Mouse (Mus musculus): ENCODE results near the gene Olfr632. TPM values are rescaled to one million over a fixed set of nuclear protein-coding genes. Genes with fewer than 3 reads are reported as not detected.
"Not testable (repeated sequence)": the region's sequence is repeated elsewhere in the genome, so short reads cannot be mapped to it uniquely, and the experiment has no call there.

Gene Olfr632
- polyA plus RNA-seq (2015; fragmentation: Nextera tagmentation; extraction: Ambion mirVana), result not detected in 2 replicates

DNA sequence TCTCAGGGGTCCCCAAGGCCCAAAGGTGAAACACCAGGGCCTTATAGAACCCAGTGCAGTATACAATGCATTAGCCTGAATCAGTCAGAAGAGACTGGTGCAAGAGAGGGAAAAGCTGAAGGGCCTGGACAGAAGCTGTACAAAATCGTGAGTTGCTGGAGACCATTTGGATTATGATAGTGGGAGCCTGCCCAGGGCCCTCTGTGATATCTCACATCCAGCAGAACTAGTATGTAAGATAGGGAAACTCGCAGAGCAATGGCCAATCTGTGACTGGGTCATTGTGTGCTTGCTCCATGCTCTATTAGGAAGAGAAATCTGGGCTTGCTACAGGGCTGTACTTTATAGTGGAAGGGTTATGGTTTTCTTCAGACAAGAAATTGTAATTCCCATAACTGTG, at the start of gene Olfr632:
Olfr632 (plus strand) TSS at position 84 of the 400 bp plus-strand sequence.
- no peaks in the 10 kb centered on the region for H3K4me1 ChIP-seq
- H3K4me3 ChIP-seq, result no peak within 1 kb of the TSS
- H3K9me3 ChIP-seq, result no peaks in the 10 kb centered on the region
- no peak within 1 kb of the TSS for H3K4me2 ChIP-seq (replicated peaks)
- H3K27me3 ChIP-seq, result no peaks in the 10 kb centered on the region
- H3K27ac ChIP-seq, result no peak within 1 kb of the TSS
- H3K9ac ChIP-seq, result no peak within 1 kb of the TSS
- ATAC-seq (ENCODE audit: low FRiP score, low read depth), result no peak
- 59% methylated on average over 2 of the region's 2 CpGs for WGBS
- H3K36me3 ChIP-seq, result no peaks in the 10 kb centered on the region

DNA sequence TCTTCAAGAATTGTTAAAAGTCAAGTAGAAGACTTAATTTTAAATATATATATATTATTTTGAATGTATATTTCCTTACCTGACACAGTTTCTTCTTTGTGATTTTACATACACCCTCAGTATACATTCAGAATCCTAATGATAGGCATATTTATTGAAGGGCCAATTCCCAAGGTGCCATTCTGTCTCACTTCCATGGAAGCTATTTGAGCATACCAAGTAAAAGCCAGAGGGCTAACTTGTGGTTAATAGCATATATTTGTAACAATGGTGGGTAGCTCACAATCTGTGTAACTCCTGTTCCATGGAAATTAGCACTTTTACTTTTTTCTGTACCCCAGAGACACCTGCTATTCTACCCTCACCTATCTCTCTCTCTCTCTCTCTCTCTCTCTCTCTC, 48.0 kb upstream of the Olfr632 start, which contains the start of gene Olfr66:
Olfr66 (minus strand) TSS at position 101 of the 400 bp plus-strand sequence.
- Histone ChIP-seq H3K27ac (no peak within 1 kb of the TSS), H3K4me1 (no peaks in the 10 kb centered on the region), H3K9me3 (no peaks in the 10 kb centered on the region), H3K27me3 (no peaks in the 10 kb centered on the region), H3K9ac (no peak within 1 kb of the TSS), H3K36me3 (no peaks in the 10 kb centered on the region), H3K4me3 (no peak within 1 kb of the TSS), H3K4me2 (replicated peaks) (no peak within 1 kb of the TSS)
- ATAC-seq (ENCODE audit: low FRiP score, low read depth), result no peak

DNA sequence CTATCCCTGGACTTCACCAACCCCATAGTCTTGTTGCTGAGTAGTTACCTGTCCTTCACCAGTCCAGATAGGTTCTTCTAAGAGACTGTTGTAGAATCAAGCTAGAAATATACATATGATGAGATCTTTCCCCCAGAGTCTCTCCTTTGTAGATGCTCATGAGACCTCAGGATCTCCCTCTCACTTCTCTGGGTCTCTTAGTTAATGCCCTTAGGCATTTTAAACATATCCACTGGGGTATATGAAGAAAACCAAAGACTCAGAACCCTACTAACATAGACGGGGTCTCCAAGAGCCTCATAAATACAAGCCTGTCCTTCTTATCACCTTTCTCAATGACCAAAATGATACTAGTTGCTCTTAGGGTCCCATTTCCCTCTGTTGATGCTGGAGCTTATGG, 39.8 kb upstream of the Olfr632 start, which contains the start of gene Olfr64:
Olfr64 (minus strand) TSS at position 101 of the 400 bp plus-strand sequence.
- no peak within 1 kb of the TSS for H3K9ac ChIP-seq
- H3K4me3 ChIP-seq, result no peak within 1 kb of the TSS
- no peaks in the 10 kb centered on the region for H3K9me3 ChIP-seq
- no peaks in the 10 kb centered on the region for H3K36me3 ChIP-seq
- H3K4me2 ChIP-seq (replicated peaks), result no peak within 1 kb of the TSS
- no peak for ATAC-seq (ENCODE audit: low FRiP score, low read depth)
- H3K27ac ChIP-seq, result no peak within 1 kb of the TSS
- H3K4me1 ChIP-seq, result no peaks in the 10 kb centered on the region
- H3K27me3 ChIP-seq, result no peaks in the 10 kb centered on the region
- 72% methylated on average over 1 of the region's 1 CpGs for WGBS

DNA sequence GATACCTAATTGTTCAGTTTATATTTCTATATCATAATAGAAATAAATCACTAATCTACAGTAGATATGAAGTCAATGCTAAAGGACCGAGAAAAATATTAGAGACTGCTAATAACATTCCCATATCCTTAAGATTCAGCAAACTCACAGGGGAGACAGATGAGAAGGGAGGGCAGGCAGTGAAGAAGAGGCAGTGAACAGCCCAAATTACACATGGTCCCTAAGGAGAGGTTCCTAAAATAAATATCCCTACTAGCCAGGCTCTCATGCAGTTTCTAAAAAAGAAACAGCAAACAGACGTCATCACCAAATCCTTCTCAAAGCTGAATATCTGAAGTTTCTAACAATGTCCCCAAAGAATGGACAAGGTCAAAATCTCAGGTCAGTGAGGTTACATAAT, 31.0 kb upstream of the Olfr632 start, which contains the start of gene Olfr65:
Olfr65 (plus strand) TSS at position 301 of the 400 bp plus-strand sequence.
- WGBS, result 85% methylated on average over 2 of the region's 2 CpGs
- Histone ChIP-seq H3K36me3 (no peaks in the 10 kb centered on the region), H3K27ac (no peak within 1 kb of the TSS), H3K4me1 (no peaks in the 10 kb centered on the region), H3K4me3 (no peak within 1 kb of the TSS), H3K9me3 (no peaks in the 10 kb centered on the region), H3K4me2 (replicated peaks) (no peak within 1 kb of the TSS), H3K27me3 (no peaks in the 10 kb centered on the region), H3K9ac (no peak within 1 kb of the TSS)
- no peak for ATAC-seq (ENCODE audit: low FRiP score, low read depth)

DNA sequence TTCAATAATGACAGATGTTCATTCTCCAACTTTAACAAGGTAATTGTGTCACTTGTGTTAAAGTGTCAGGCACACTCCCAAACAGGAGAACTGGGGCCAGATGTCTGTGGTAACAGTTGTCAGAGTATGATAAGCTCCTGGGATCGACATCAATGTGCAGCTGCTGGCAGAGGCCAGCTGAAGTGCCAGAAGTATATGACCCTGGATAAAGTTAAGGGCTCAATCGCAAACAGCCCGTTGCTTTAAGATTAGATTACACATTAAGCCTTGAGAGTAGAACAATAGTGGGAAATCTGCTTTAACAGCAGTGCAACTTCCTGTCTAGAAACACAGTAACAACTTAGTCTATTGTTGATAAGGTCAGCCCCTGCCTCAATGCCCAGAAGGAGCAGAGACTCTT, 24.1 kb upstream of the Olfr632 start:
- 22% methylated on average over 3 of the region's 3 CpGs for WGBS

DNA sequence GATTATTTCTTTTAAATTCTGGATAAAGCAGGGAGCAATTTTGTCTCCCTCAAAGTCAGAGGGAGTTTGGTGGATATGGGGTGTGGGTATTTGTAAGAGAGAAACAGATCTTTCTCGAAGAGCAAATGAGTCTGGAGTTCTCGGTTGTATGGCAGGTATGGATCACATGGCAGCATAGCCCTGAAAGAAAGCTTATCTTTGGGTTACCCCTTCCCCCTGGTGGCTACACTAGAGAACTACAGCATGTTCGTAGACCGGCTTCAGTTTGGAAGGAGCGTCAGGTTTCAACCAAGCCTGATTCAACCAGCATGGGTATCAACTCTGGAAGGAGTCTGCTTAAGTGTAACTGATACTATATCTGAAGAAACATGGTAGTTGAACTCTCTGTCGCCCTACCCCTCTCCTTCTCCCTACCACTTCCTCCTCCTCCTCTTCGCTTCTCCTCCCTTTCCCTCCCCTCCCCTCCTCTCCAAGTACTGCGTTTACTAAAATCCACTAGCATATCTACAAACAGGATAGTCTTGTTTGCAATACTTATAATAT, 21.1 kb upstream of the Olfr632 start:
- Histone ChIP-seq H3K4me2 (replicated peaks) (no peak overlapping the region), H3K27ac (no peak overlapping the region), H3K27me3 (no peaks in the 10 kb centered on the region), H3K4me1 (no peaks in the 10 kb centered on the region), H3K36me3 (no peaks in the 10 kb centered on the region), H3K9me3 (no peaks in the 10 kb centered on the region), H3K4me3 (no peak overlapping the region), H3K9ac (no peak overlapping the region)
- ATAC-seq (ENCODE audit: low FRiP score, low read depth), result no peak
- 40% methylated on average over 8 of the region's 8 CpGs for WGBS

More for the DNA sequence above, 24.1 kb upstream of the Olfr632 start:
- no peak for ATAC-seq (ENCODE audit: low FRiP score, low read depth)
- Histone ChIP-seq H3K9me3 (no peaks in the 10 kb centered on the region), H3K27ac (no peak overlapping the region), H3K4me2 (replicated peaks) (no peak overlapping the region), H3K27me3 (no peaks in the 10 kb centered on the region), H3K36me3 (no peaks in the 10 kb centered on the region), H3K9ac (no peak overlapping the region), H3K4me3 (no peak overlapping the region), H3K4me1 (no peaks in the 10 kb centered on the region)

DNA sequence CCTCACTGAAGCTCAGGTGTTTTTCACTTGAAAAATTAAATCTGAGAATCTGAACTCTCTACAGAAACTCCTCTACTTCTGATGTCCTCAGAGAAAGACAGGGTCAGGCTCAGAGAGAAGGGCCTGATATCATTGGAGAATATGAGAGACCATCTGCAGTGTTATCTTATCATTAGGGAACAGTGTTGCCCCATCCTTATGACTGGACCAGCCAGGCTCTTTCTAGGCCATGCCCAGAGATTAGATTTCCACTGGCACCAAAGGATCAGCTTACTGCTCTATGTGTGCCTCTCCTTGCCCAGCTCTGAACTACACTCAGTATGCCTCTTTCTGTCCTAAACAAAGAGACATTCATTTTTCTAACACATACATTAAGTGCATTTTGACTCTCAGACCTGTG, 18.8 kb upstream of the Olfr632 start:
- ATAC-seq (ENCODE audit: low FRiP score, low read depth), result no peak
- Histone ChIP-seq H3K4me2 (replicated peaks) (no peak overlapping the region), H3K36me3 (no peaks in the 10 kb centered on the region), H3K4me1 (no peaks in the 10 kb centered on the region), H3K27ac (no peak overlapping the region), H3K9me3 (no peaks in the 10 kb centered on the region), H3K27me3 (no peaks in the 10 kb centered on the region), H3K9ac (no peak overlapping the region), H3K4me3 (no peak overlapping the region)

DNA sequence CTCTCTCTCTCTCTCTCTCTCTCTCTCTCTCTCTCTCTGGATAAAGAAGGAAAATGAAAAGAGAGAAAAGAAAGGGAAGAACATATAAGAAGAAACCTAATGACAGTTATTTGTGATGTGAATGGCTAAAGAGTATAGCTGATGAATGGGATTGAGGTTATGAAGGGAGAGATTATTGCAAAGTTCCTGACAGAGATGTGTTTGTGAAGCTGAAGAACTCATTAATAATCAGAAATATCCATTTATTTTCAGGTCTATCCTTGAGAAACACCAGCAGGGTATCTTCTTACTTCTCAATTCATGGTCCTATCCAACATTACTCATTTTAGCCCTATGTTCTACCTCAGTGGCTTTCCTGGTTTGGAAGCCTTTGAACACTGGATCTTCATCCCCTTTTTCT, 5.6 kb upstream of the Olfr632 start, which contains the start of gene Olfr631:
Olfr631 (plus strand) TSS at position 301 of the 400 bp plus-strand sequence.
- Histone ChIP-seq H3K9ac (no peak within 1 kb of the TSS), H3K4me1 (no peaks in the 10 kb centered on the region), H3K9me3 (no peaks in the 10 kb centered on the region), H3K27ac (no peak within 1 kb of the TSS), H3K36me3 (no peaks in the 10 kb centered on the region), H3K4me2 (replicated peaks) (no peak within 1 kb of the TSS), H3K27me3 (no peaks in the 10 kb centered on the region), H3K4me3 (no peak within 1 kb of the TSS)
- ATAC-seq (ENCODE audit: low FRiP score, low read depth), result no peak

DNA sequence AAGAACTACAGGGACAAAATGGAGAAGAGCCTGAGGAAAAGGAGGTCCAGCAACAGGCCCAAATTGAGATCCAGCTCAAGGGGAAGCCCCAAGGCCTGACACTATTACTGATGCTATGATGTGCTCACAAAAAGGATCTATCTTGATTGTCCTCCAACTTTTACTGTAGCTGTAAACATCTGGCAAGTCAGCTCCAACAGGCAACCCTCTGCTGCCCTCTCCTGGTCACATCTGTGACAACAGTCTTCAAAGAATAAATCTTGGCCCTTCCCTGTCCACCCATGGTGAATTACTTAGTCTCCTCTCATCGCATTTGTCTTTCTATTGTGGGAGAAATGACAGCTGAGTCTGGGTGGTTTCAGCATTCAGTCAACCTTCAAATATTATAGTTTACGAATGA, 8.6 kb downstream of the Olfr632 start:
- 38% methylated on average over 2 of the region's 2 CpGs for WGBS
- no peak overlapping the region for H3K4me2 ChIP-seq (replicated peaks)
- no peaks in the 10 kb centered on the region for H3K27me3 ChIP-seq
- H3K9me3 ChIP-seq, result no peaks in the 10 kb centered on the region
- no peaks in the 10 kb centered on the region for H3K4me1 ChIP-seq
- H3K27ac ChIP-seq, result no peak overlapping the region
- H3K9ac ChIP-seq, result no peak overlapping the region
- H3K36me3 ChIP-seq, result no peaks in the 10 kb centered on the region
- no peak for ATAC-seq (ENCODE audit: low FRiP score, low read depth)
- no peak overlapping the region for H3K4me3 ChIP-seq

DNA sequence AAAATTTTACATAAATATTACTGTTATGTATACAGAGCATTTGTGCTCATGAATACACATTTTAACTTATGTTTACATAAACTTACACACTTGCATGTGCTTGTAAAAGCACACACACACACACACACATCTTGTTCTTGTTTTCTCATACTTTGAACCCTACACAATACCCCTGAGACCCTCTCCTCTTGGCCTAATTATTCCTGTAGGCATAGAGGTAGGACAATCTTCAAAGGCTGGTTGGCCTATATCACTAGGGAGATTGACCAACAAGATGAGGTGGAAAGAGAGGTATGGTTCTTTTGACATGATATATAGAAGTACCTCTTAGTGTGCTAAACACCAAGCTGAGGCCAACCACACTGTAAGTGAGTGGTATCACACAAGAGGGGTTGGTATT, 10.0 kb downstream of the Olfr632 start, which contains the start of gene Olfr633:
Olfr633 (plus strand) TSS at position 301 of the 400 bp plus-strand sequence.
- ATAC-seq (ENCODE audit: low FRiP score, low read depth), result no peak
- no peaks in the 10 kb centered on the region for H3K36me3 ChIP-seq
- H3K9ac ChIP-seq, result no peak within 1 kb of the TSS
- no peak within 1 kb of the TSS for H3K4me2 ChIP-seq (replicated peaks)
- no peak within 1 kb of the TSS for H3K27ac ChIP-seq
- H3K4me1 ChIP-seq, result no peaks in the 10 kb centered on the region
- no peaks in the 10 kb centered on the region for H3K9me3 ChIP-seq
- no peak within 1 kb of the TSS for H3K4me3 ChIP-seq
- H3K27me3 ChIP-seq, result no peaks in the 10 kb centered on the region

DNA sequence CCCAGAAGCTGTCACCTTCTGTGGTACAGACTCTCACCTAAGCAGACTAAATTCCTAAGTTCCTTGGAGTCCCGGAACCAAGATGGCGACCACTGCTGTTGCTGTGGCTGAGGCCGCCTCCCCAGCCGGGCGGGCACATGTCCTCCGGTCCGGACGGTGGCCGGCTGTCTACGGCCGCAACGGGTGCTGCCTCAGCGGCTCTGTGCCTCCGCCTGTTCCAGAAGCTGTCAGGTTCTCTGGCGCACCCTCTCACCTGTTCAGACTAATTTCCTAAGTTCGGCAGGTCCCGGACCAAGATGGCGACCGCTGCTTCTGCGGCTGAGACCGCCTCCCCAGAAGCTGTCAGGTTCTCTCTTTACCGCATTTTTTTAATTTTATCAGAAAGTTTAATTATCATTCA, 32.7 kb downstream of the Olfr632 start:
- 94% methylated on average over 22 of the region's 22 CpGs for WGBS
- not testable (repeated sequence) for H3K9ac ChIP-seq; H3K9me3 ChIP-seq; H3K4me2 ChIP-seq (replicated peaks); H3K27ac ChIP-seq; H3K27me3 ChIP-seq; H3K36me3 ChIP-seq; H3K4me1 ChIP-seq; H3K4me3 ChIP-seq; ATAC-seq (ENCODE audit: low FRiP score, low read depth)

DNA sequence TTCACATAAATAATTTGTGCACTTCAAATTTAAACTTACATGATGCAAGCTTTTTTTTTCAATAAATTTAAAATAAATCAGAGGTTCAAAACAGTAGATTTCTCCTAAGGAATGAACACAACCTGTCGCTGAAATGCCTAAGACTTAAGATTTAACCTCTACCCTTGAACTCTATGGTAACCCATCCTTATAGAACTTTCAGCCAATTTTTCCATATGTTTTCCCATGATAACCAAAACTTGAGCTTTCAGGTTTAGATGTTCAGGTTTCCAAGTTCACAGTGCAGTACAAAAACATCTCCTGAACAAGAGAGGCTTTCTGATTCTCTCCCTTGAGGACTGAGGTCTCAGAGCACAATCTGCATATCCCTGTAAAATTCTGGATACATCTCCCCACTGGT, 36.7 kb downstream of the Olfr632 start, which contains the start of gene Olfr635:
Olfr635 (plus strand) TSS at position 301 of the 400 bp plus-strand sequence.
- WGBS, result 71% methylated on average over 1 of the region's 1 CpGs
- H3K27me3 ChIP-seq, result no peaks in the 10 kb centered on the region
- no peaks in the 10 kb centered on the region for H3K4me1 ChIP-seq
- H3K9ac ChIP-seq, result no peak within 1 kb of the TSS
- no peak within 1 kb of the TSS for H3K4me3 ChIP-seq
- no peaks in the 10 kb centered on the region for H3K9me3 ChIP-seq
- no peaks in the 10 kb centered on the region for H3K36me3 ChIP-seq
- H3K27ac ChIP-seq, result no peak within 1 kb of the TSS
- H3K4me2 ChIP-seq (replicated peaks), result no peak within 1 kb of the TSS
- no peak for ATAC-seq (ENCODE audit: low FRiP score, low read depth)

DNA sequence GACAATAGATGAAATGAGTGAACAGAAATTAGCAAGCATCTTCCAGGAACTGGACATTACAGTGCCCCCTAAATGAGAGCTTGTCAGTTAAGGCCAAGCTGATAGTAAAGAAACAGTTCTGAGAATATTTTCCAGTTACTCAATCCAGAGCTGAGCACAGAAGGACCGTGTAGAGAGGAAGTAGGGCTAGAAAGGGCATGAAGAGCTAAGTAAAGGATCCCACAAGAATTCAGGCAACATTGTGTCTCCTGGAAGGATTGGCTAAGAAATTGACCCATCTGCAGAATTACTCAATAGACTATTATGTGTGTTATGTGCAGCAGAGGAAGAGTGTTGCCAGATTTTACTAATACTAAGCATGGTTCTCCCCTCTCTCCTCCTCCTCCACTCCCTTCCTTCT, 37.6 kb downstream of the Olfr632 start:
- H3K4me1 ChIP-seq, result no peaks in the 10 kb centered on the region
- H3K36me3 ChIP-seq, result no peaks in the 10 kb centered on the region
- H3K4me2 ChIP-seq (replicated peaks), result no peak overlapping the region
- no peak overlapping the region for H3K27ac ChIP-seq
- WGBS, result 59% methylated on average over 1 of the region's 1 CpGs
- H3K27me3 ChIP-seq, result no peaks in the 10 kb centered on the region
- no peak overlapping the region for H3K9ac ChIP-seq
- no peak for ATAC-seq (ENCODE audit: low FRiP score, low read depth)
- H3K4me3 ChIP-seq, result no peak overlapping the region
- H3K9me3 ChIP-seq, result no peaks in the 10 kb centered on the region

All from limb, embryonic 13.5 days (tissue).